Comparison of ENCODE assay signal across 17 mouse cellular contexts in genomic region chr11:90489166-90489565, GRCm38 (mm10).
A peak's percentile ranks its signal among the peaks of the same experiment; 100 is the strongest.
DNase-seq lines count a peak whose midpoint lies in the region.
"Had no signal": no experiment of that assay in that cellular context is flagged by ENCODE, and none has a peak within 500 bp of the region (broad histone marks: within the 10 kb centered on the region; RNA-seq: fewer than 3 reads in every experiment).

No protein-coding gene starts in this region.

- H3K27me3 ChIP-seq in heart, embryonic 10.5 days (ENCODE audit: insufficient read depth, poor library complexity, severe bottlenecking) = no peaks in the 10 kb centered on the region
- H3K27me3 ChIP-seq: CH12.LX, Patski had no signal

- intact Hi-C loops in heart, postnatal 25 days (cut with DNase I) = no loop called here

- 0 out of 2 replicates have a peak, but pooled peaks cover 3% of the 10 kb centered on the region for H3K4me1 ChIP-seq in heart, embryonic 10.5 days

- H3K9me3 ChIP-seq in heart, embryonic 10.5 days = no peaks in the 10 kb centered on the region
- H3K9me3 ChIP-seq: G1E had no signal

- WGBS in heart, embryonic 10.5 days = 89% methylated on average over 10 of the region's 10 CpGs

- H3K27ac ChIP-seq in heart, embryonic 10.5 days = no peak overlapping the region

- H3K36me3 ChIP-seq in heart, embryonic 10.5 days = peaks cover 30% of the 10 kb centered on the region; the same call in 1 of the 2 replicates
- H3K36me3 ChIP-seq: G1E had no signal

- DNase-seq in heart, adult 11 months = peak; percentile 55
- DNase-seq in heart, postnatal 25 days (ENCODE audit: low spot score) = no peak
- peak; percentile 72 for DNase-seq in heart, embryonic 10.5 days (ENCODE audit: low spot score)
- DNase-seq in heart, adult 8-10 months (ENCODE audit: low spot score) = no peak
- DNase-seq: adrenal gland, adult 2 months; adrenal gland, adult 8-10 months; adrenal gland, postnatal 10 days; adrenal gland, postnatal 14 days; adrenal gland, postnatal 25 days; adrenal gland, postnatal 36 days; B cell, adult 2 months; cerebellum, adult 11 months; cerebellum, adult 11-12 months; cerebellum, adult 18-20 months had no signal

- no peak overlapping the region for H3K4me3 ChIP-seq in heart, embryonic 10.5 days

Comparison
In these comparisons a context has a peak if more than half of its experiments do, and no peak if none do; other contexts are left out.
1. DNase-seq: peak in heart, adult 11 months (single experiment) and heart, embryonic 10.5 days (single experiment); none in heart, postnatal 25 days (single experiment) and heart, adult 8-10 months (single experiment).